Mouse (Mus musculus) neural tube, embryonic 15.5 days (tissue): ENCODE data around the gene Dcaf5. TPM values are rescaled to one million over a fixed set of nuclear protein-coding genes. Genes with fewer than 3 reads are reported as not detected.

ENCODE experiments used
- ATAC-seq: fragments of 200-750 bp; cut with Nextera tagmentation; 2 replicates; pipeline ENCODE4 v1.8.0; 2017; ENCODE audit warnings: mild to moderate bottlenecking, moderate TSS enrichment, moderate library complexity; ENCODE audit not compliant: low FRiP score
- H3K27ac ChIP-seq: fragments of 300-500 bp; sonication (generic); replicated peaks from 2 replicates; pipeline ENCODE4 v1.5.1; 2015; ENCODE audit warnings: mild to moderate bottlenecking, inconsistent platforms
- H3K27me3 ChIP-seq: fragments of 300-500 bp; sonication (generic); replicated peaks from 2 replicates; pipeline ENCODE4 v1.6.1; 2015; ENCODE audit warnings: inconsistent platforms
- H3K36me3 ChIP-seq: fragments of 300-500 bp; sonication (generic); 2 replicates; pipeline ENCODE4 v1.6.1; 2015; ENCODE audit warnings: inconsistent platforms
- H3K4me1 ChIP-seq: fragments of 300-500 bp; sonication (generic); 2 replicates; pipeline ENCODE4 v1.6.1; 2015; ENCODE audit warnings: inconsistent platforms
- H3K4me2 ChIP-seq: fragments of 300-500 bp; sonication (generic); 2 replicates; pipeline ENCODE4 v1.6.1; 2015; ENCODE audit warnings: inconsistent platforms, mild to moderate bottlenecking, moderate library complexity
- H3K4me3 ChIP-seq: fragments of 300-500 bp; sonication (generic); replicated peaks from 2 replicates; pipeline ENCODE4 v1.5.1; 2015; ENCODE audit warnings: mild to moderate bottlenecking, inconsistent platforms
- H3K9ac ChIP-seq: fragments of 300-500 bp; sonication (generic); replicated peaks from 2 replicates; pipeline ENCODE4 v1.6.1; 2015; ENCODE audit warnings: mild to moderate bottlenecking, inconsistent platforms
- H3K9me3 ChIP-seq: fragments of 300-500 bp; sonication (generic); replicated peaks from 2 replicates; pipeline ENCODE4 v1.6.1; 2016; ENCODE audit warnings: inconsistent platforms
- WGBS: fragments of 180-500 bp; shearing (Covaris S2); methylation state at CpG from one replicate; pipeline ENCODE4 v1.1.7; 2015; ENCODE audit warnings: mixed read lengths; 5-methylcytosine and 5-hydroxymethylcytosine counted together
- polyA plus RNA-seq: library from polyadenylated mRNA; unstranded; fragments of >200 nt; fragmentation: Nextera tagmentation; extraction: Ambion mirVana; gene quantifications from 2 replicates; pipeline ENCODE4 v1.2.1, GENCODE M21; 2015

Gene Dcaf5
- polyA plus RNA-seq, 1 experiment from 2014 or later = 20.6 TPM

DNA sequence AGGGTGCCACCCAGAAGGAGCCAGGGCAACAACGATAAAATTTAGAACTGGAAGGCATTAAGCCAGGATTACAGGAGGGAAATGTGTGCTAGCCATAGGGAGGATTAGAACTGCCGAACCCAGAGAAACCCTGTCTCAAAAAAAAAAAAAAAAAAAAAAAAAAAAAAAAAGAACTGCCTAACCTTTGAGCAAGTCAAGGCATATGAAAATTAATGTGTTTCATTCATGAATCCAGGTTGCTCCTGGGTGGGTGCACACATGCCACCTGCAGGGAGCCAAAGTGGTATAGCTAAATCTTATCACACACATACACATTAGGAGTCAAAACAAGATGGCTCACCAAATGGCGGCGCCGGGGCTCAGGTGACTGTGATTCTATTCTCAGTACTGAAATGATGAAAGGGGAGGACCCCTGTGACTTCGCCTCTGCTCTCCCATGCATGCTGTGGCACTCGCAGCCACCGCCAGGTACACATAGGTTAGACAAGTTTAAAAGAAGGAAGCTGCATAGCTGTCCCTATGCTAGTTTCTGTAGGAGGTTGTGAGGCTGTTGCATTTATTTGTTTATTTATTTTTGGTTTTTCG lies 8.2 kb upstream of the Dcaf5 start:
- Histone ChIP-seq H3K4me1 (no peaks in the 10 kb centered on the region), H3K9ac (no peak overlapping the region), H3K9me3 (no peaks in the 10 kb centered on the region), H3K27me3 (no peaks in the 10 kb centered on the region), H3K36me3 (no peaks in the 10 kb centered on the region), H3K4me3 (no peak overlapping the region), H3K27ac (no peak overlapping the region), H3K4me2 (no peak overlapping the region)
- 86% methylated on average over 9 of the region's 9 CpGs for WGBS
- ATAC-seq = no peak

DNA sequence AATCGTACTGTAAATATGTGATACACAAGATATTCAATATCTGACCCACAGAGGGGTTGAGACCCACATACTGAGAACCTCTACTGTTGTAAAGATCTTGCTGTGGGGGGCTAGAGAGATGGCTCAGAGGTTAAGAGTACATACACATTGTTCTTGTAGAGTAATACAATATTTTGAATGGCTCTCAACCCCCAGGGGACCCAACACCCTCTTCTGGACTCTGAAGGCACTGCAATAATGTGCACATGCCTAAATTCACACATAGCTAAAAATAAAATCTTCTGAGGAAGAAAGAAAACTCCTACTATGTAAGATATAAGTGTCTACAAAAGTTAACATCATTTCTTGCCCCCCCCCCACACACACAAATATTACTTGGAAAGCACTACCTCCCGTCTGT lies 4.6 kb upstream of the Dcaf5 start:
- WGBS = 77% methylated on average over 2 of the region's 2 CpGs
- H3K9ac ChIP-seq = no peak overlapping the region
- peaks cover 8% of the 10 kb centered on the region for H3K4me1 ChIP-seq
- H3K27me3 ChIP-seq = no peaks in the 10 kb centered on the region
- ATAC-seq = no peak
- no peaks in the 10 kb centered on the region for H3K9me3 ChIP-seq
- no peak overlapping the region for H3K4me3 ChIP-seq
- H3K36me3 ChIP-seq = no peaks in the 10 kb centered on the region
- no peak overlapping the region for H3K27ac ChIP-seq
- H3K4me2 ChIP-seq = no peak overlapping the region

- 24% methylated on average over 4 of the region's 4 CpGs for WGBS
- H3K4me3 ChIP-seq = peak overlapping the region; percentile 91
These were observed 762 bp upstream of the Dcaf5 start for GRCm38 (mm10) chr12:80437051-80437675.

DNA sequence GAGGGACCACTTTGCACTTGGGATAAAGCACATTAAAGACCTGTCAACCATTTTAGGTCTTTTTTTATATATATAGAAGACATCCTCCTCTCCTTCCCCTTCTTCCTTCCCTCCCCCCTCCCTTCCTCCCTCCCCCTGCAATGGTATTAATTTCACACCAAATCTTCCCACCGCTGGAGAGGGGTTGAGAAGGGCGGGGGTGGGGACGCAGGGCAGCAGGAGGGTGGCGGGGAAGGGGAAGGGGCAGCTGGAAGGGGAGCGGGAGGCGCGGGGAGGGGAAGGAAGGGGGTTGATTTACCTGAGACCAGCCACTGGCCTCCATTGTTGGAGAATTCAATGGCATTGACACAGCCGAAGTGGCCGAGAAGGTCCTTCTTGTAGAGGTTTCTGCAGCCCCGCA lies 514 bp downstream of the Dcaf5 start:
- peak overlapping the region; percentile 62 for H3K4me2 ChIP-seq
- peak; percentile 51 for ATAC-seq
- no peaks in the 10 kb centered on the region for H3K27me3 ChIP-seq
- H3K36me3 ChIP-seq = no peaks in the 10 kb centered on the region
- peaks cover 34% of the 10 kb centered on the region for H3K4me1 ChIP-seq
- H3K9me3 ChIP-seq = no peaks in the 10 kb centered on the region
- 0% methylated on average over 3 of the region's 10 CpGs for WGBS
- peak overlapping the region; percentile 91 for H3K4me3 ChIP-seq
- H3K27ac ChIP-seq = peak overlapping the region; percentile 98
- peak overlapping the region; percentile 89 for H3K9ac ChIP-seq

More at GRCm38 (mm10) chr12:80437051-80437675, 762 bp upstream of the Dcaf5 start:
- no peaks in the 10 kb centered on the region for H3K9me3 ChIP-seq
- no peaks in the 10 kb centered on the region for H3K27me3 ChIP-seq
- H3K4me1 ChIP-seq = peaks cover 31% of the 10 kb centered on the region
- H3K36me3 ChIP-seq = no peaks in the 10 kb centered on the region
- H3K9ac ChIP-seq = peak overlapping the region; percentile 89
- H3K27ac ChIP-seq = peak overlapping the region; percentile 98
- ATAC-seq = no peak
- peak overlapping the region; percentile 62 for H3K4me2 ChIP-seq

DNA sequence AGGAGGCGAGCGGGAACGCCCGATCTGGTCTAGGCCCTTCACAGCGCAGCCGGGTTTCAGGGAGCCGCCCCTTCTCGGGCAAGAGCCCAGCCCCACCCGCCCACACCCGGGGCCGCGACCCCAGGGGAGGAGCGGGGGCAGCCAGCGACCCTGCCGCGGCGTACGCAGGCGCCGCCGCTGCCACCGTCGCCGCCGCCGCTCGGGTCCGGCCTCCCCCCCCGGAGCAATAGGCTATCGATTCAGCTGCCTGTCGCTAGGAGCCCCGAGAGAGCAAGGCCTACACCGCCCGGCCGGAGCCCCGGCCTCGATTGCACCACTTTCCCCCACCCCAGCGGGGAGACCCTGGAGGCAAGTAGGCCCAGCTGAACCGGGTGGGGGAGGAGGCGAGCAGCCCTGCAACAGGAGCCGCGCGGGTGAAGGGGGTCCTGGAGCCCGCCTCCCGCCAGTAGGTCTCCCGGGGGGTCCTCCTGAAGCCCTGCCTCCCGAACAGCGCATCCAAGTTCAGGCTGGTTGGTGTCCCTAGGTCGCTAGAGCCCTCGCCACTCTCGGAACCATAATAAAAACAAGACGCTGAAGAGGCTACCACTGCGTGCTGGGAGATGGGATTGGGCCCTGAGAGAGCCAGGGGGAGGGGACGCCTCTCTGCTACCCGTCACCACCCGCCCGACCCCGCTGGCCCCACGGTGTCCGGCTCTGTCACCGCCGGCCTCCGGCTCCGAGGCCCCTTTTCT lies 1.3 kb downstream of the Dcaf5 start:
- Histone ChIP-seq H3K27ac (peak overlapping the region; percentile 98), H3K4me3 (peak overlapping the region; percentile 91), H3K4me2 (peak overlapping the region; percentile 62), H3K36me3 (no peaks in the 10 kb centered on the region), H3K4me1 (peaks cover 37% of the 10 kb centered on the region), H3K9ac (peak overlapping the region; percentile 89), H3K27me3 (no peaks in the 10 kb centered on the region), H3K9me3 (no peaks in the 10 kb centered on the region)
- under 1% methylated on average over 50 of the region's 64 CpGs for WGBS
- peak; percentile 52 for ATAC-seq

GRCm38 (mm10) chr12:80434601-80434960 lies 1.8 kb downstream of the Dcaf5 start:
- Histone ChIP-seq H3K27me3 (no peaks in the 10 kb centered on the region), H3K36me3 (no peaks in the 10 kb centered on the region), H3K9me3 (no peaks in the 10 kb centered on the region), H3K4me3 (peak overlapping the region; percentile 91), H3K27ac (peak overlapping the region; percentile 98), H3K9ac (peak overlapping the region; percentile 89), H3K4me2 (peak overlapping the region; percentile 62), H3K4me1 (peaks cover 37% of the 10 kb centered on the region)
- no peak for ATAC-seq
- WGBS = 8% methylated on average over 8 of the region's 10 CpGs

DNA sequence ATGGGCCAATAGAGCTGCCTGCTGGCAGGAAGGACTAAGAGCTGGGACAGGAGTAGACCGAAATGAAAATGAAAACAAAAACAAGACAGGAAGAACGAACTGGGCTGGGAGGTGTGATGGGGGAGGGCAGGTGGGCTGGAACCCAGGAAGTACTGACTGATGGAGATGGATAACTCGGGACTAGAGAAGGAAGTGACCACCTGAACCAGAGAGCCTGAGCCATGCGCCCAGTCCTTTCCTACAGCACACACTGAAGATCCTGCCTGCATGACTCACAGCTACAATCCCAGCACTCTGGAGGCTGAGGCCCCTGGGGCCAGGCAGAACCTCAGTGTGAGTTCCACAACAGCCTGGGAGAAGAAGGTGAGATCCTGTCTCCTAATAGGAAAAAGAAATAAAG lies 3.1 kb downstream of the Dcaf5 start:
- no peaks in the 10 kb centered on the region for H3K9me3 ChIP-seq
- H3K36me3 ChIP-seq = no peaks in the 10 kb centered on the region
- ATAC-seq = no peak
- WGBS = 75% methylated on average over 4 of the region's 4 CpGs
- H3K4me1 ChIP-seq = peaks cover 37% of the 10 kb centered on the region
- H3K4me2 ChIP-seq = peak overlapping the region; percentile 11
- H3K4me3 ChIP-seq = no peak overlapping the region
- H3K27me3 ChIP-seq = no peaks in the 10 kb centered on the region
- H3K9ac ChIP-seq = no peak overlapping the region
- H3K27ac ChIP-seq = no peak overlapping the region

DNA sequence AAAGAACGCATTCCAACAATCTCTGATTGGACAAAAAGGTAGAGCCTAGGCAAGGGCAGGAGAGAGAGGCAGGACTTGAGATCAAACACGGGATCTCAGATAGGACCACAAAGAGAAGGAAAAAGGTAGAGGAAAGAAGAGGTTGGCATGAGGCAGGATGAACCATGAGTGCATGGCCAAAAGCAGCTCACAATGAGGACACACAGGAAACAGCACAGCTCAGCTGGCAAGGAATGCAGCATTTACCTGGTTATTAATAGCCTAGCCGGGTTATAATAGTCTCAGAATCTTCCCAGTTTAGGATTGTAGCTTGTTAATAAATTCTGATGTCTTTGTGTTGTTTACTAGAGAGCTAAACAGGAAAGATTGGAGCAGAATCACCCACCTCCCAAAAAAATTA lies 8.7 kb downstream of the Dcaf5 start:
- H3K4me3 ChIP-seq = no peak overlapping the region
- peaks cover 11% of the 10 kb centered on the region for H3K4me1 ChIP-seq
- WGBS = 95% methylated on average over 3 of the region's 3 CpGs
- H3K9ac ChIP-seq = no peak overlapping the region
- 0 out of 2 replicates have a peak, but pooled peaks cover 7% of the 10 kb centered on the region for H3K36me3 ChIP-seq
- no peak overlapping the region for H3K27ac ChIP-seq
- no peak for ATAC-seq
- H3K9me3 ChIP-seq = no peaks in the 10 kb centered on the region
- H3K27me3 ChIP-seq = no peaks in the 10 kb centered on the region
- no peak overlapping the region for H3K4me2 ChIP-seq

DNA sequence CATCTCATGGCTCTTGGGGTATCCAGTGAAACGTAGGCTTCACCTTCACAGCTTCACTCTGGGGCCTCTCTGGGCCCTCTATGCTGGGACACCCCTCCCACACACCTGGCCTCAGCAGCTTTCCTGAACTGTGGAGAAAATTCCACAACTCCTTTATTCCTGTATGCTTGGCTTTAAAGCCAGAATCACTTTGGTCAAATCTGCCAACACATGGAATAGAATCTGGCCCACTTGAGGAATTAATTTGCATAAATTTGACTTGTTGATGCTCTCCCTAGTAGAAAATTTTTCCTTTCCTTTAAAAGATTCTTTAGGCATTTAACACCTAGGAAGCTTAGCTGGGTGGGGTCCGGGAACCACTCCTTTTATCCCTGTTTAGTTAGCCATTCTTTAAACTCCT lies 21.3 kb downstream of the Dcaf5 start:
- H3K4me1 ChIP-seq = no peaks in the 10 kb centered on the region
- 98% methylated on average over 2 of the region's 2 CpGs for WGBS
- H3K9me3 ChIP-seq = no peaks in the 10 kb centered on the region
- H3K36me3 ChIP-seq = peaks cover 28% of the 10 kb centered on the region
- H3K9ac ChIP-seq = no peak overlapping the region
- no peak for ATAC-seq
- H3K4me3 ChIP-seq = no peak overlapping the region
- no peak overlapping the region for H3K4me2 ChIP-seq
- no peak overlapping the region for H3K27ac ChIP-seq
- H3K27me3 ChIP-seq = no peaks in the 10 kb centered on the region

- Histone ChIP-seq H3K9me3 (no peaks in the 10 kb centered on the region), H3K27ac (no peak overlapping the region), H3K4me3 (no peak overlapping the region), H3K9ac (no peak overlapping the region), H3K27me3 (no peaks in the 10 kb centered on the region), H3K4me2 (no peak overlapping the region), H3K36me3 (peaks cover 28% of the 10 kb centered on the region), H3K4me1 (no peaks in the 10 kb centered on the region)
- WGBS = 95% methylated on average over 8 of the region's 8 CpGs
- ATAC-seq = no peak
These were observed 25.5 kb downstream of the Dcaf5 start for GRCm38 (mm10) chr12:80410855-80411254.

DNA sequence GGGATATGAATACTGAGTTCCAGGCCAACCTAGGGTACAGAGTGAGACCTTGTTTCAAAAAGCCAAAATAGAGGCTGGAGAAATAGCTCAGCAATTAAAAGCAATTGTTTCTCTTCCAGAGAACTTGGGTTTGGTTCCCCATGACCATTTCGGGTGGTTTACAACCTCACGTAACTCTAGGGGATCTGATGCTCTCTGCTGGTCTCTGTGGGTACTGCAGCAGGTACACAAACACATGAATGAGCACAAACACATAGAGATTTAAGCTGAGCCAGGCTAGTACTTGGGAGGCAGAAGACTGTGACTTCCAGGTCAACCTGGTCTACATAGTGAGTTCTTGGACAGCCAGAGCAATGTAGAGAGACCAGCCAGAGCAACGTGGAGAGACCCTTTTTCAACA lies 28.6 kb downstream of the Dcaf5 start:
- 61% methylated on average over 3 of the region's 3 CpGs for WGBS
- H3K27ac ChIP-seq = no peak overlapping the region
- H3K9me3 ChIP-seq = no peaks in the 10 kb centered on the region
- no peaks in the 10 kb centered on the region for H3K4me1 ChIP-seq
- H3K4me2 ChIP-seq = no peak overlapping the region
- no peak for ATAC-seq
- H3K27me3 ChIP-seq = no peaks in the 10 kb centered on the region
- H3K9ac ChIP-seq = no peak overlapping the region
- H3K4me3 ChIP-seq = no peak overlapping the region
- H3K36me3 ChIP-seq = peaks cover 23% of the 10 kb centered on the region

DNA sequence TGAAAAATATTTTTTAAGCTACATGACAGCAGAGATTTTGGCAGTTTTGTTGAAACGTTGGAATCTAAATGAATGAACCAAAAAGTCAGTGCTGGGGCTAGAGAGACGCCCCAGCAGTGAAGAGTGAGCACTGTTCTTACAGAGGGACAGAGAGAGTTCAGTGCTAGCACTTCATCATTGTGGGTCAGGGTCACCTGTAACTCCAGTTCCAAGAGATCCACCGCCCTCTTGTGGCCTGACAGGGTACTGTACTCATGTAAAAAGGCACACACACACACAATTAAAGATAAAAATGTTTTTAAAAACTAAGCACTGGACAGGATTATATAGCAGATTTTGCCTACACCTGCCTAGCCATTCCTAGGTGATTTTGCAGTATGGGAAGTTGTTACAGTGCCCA lies 29.8 kb downstream of the Dcaf5 start:
- H3K4me1 ChIP-seq = no peaks in the 10 kb centered on the region
- H3K36me3 ChIP-seq = peaks cover 25% of the 10 kb centered on the region
- no peaks in the 10 kb centered on the region for H3K27me3 ChIP-seq
- no peak overlapping the region for H3K4me2 ChIP-seq
- no peak for ATAC-seq
- no peaks in the 10 kb centered on the region for H3K9me3 ChIP-seq
- H3K9ac ChIP-seq = no peak overlapping the region
- H3K4me3 ChIP-seq = no peak overlapping the region
- H3K27ac ChIP-seq = no peak overlapping the region
- WGBS = 48% methylated on average over 3 of the region's 3 CpGs
